Mouse (Mus musculus) regulatory T cell (primary cell): ENCODE results near the gene Gp1ba.

Source experiments
- in situ Hi-C: fragments of 300-600 bp; cut with MboI, MseI; formaldehyde crosslinking; loops from one replicate; pipeline ENCODE4 v1.15.1; 2025; ENCODE audit warnings: high pct_unique_total_duplicates

The Gp1ba gene

DNA sequence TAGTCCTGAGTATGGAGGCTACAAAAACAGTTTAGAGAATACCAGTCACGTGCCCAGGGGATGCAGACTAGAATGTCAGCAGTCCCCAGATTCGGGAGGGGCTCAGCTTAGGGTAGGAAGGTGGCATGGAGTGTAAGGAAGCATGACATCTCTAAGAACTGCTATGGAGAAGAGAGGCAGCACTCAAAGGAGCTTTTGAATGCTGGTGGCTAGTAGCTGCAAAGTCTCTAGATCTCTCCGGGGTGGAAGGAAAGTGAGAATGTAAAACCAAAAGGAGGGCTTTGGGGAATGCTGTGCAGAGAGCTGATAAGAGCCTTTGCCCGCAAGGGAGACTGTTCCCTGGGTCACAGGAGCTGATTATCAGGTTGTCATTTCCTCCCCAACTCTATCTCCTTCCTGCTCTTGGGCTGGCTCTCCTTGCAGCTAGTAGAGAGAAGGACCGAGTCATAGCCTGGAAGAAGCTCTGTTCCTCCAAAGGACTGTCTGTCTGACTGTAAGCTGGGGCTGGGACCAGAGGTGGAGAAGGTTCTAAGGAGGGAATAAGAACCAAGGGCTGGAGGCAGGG lies at the start of gene Gp1ba:
TSS of gene Gp1ba (plus strand) at position 409 of the 565 bp plus-strand sequence.
- in situ Hi-C loops: no loop called here

DNA sequence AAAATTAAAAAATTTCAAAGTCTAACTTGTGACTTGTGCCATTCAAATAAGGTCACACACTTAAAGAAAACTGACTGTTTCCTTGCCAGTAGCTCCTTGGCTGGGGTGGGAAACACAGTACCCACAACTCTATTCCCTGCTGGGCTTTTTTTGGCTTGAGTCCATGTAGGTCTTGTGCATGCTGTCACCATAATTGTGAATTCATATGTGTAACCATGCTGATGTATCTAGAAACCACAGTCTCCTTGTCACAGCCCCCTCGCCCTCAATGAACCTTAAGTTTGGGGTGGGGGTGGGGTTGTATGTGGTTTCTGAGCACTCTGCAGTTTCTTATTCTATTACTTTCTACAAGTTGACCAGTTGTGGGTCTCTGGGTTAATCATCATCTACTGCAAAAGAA lies 47.2 kb upstream of the Gp1ba start:
- in situ Hi-C loops: no loop called here

DNA sequence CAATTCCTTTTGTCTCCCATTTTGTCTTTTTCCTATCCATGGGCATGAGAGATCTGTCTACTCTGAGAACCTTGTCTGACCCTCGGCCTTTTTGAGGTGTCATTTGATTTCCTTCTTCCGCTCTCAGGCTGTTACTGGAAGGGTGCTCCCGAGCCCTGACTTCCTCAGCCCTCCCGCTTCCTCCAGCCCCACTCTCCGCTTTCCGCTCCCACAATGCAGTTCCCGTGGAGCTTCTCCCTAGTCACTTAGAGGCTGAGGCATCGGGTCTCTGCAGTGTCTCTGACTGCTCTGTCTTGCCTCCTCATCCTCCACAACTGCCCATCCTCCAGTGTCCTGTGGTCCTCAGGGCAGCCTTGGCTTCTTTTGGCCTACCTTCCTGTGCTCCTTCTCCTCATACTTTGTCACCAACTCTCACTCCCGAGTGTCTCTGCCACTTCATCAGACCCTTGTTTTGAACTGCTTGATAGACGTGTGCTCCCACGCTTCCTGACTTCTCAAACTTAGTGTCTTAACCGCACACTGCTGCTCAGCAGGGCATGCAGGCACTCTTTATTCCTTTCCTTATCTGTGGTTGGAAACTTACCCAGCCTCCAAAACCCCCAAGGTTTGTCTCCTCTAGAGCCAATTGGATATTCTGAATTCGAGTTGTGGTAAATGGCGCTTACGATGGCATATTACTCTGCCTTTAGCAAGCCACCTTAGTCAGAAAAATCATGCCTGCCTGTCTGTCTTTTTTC lies 44.5 kb upstream of the Gp1ba start:
- in situ Hi-C loops: no loop called here

DNA sequence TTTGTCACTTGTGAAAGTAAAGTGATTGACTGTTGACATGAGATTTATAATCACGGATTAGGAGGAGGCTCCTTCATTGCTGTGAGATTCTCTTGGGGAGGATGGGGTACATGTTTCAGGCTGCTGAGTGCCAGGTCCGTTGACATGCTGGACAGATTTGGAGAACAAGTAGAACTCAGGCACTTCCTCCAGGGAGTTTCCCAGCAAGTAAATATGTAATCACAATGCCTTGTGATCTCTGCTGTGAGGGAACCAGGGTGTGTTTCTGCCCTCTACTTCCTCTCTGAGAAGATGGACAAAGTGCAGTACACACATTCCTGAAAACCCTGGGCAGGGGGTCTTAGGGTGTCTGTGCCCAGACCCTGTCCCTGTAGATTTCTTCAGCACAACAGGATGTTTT lies 43.3 kb upstream of the Gp1ba start:
- in situ Hi-C loops: no loop called here

DNA sequence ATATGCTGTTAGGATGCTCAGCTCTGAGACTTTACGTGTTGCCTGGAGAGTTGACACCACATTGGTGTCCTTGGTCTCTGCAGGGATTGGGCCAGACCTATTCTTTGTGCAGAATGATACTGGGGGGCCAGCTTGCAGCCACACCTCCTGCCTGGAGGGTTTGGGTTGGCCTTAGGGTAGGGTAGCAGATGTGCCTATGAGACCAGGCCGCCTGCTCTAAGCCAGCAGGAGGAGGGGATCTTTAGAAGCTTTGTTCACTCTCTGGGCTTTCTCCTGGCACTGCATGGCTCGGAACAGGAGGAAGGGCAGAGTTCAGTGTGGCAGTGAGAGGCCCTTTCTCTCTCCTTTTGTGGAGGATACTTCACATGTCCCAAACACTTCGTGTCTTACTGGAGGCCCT lies 42.8 kb upstream of the Gp1ba start:
- in situ Hi-C loops: no loop called here

DNA sequence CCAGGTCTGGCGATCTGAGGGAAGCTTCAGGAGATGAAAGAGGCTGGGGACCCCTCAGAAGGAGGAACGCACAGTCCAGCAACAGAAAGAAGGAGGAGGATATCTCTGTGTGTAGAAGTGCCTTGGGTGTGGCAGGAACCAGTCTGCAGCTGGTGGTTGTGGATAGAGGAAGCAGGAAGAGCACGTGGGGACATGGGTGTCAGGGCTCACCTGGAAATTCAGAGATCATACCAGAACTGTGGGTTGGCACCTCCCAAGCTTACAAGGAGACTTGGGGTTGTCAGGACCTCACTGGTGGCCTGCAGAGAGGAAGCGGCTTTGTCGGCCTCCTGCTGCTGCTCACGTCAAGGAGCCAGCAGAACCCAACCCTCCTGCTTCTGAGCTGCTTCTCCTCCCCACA lies 41.6 kb upstream of the Gp1ba start:
- in situ Hi-C loops: no loop called here

DNA sequence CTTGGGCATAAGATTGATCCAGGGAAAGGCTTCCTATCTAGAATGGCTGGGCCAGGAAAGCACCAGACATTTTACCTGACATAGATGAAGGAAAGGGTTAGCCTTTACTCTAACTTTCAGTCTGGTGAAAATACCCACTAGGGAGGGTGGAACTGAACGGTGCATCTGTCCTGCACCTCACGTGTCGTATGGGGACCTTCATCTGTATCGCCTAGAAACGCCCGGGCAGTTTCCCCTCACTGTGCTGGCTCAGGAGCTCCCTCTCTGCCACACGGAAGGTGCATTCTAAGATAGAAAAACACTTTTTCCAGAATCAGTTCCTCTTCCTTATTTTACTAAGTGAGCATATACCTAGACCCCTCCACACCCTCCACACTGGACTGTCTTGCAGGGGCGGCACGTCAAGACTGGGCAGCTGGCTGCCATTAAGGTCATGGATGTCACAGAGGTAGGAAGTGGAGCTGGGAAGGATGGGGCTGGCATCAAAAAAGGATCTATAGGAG lies 40.4 kb upstream of the Gp1ba start:
- in situ Hi-C loops: no loop called here

DNA sequence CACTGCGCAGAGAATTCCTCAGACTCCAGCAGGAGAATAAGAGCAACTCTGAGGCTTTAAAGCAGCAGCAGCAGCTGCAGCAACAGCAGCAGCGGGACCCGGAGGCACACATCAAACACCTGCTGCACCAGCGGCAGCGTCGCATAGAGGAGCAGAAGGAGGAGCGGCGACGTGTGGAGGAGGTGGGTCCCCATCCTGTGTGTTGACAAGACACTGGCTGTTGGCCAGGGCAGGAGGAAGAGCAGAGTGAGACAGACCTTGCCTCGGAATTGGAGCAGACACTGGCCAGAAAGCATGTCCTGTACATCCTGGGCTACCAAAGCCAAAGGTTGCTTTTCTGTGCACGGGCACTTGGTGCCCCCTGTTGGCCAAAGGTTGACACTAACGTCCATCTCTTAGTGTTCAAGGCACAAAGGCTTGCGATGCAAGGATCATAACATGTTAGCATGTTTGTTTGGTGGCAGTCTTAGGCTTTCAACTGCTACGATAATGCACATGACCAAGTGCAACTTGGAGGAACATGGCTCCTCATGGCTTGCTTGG lies 33.8 kb upstream of the Gp1ba start:
- in situ Hi-C loops: loop anchor here (10.0 kb wide), 1 partner anchor 170 kb away; the partner anchor contains the start of gene Arrb2

DNA sequence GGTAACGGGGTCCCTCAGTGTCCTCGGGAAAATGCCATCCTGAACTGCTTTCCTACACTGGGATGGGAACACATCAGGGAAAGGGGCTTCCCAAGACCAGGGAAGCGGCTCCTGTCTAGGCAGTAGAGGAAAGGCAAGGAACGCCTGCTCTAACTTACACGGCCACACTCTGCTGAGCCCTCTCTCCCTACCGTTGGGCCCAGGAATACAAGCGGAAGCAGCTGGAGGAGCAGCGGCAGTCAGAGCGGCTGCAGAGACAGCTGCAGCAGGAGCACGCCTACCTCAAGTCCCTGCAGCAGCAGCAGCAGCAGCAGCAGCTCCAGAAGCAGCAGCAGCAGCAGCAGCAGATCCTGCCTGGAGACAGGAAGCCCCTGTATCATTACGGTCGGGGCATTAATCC lies 32.2 kb upstream of the Gp1ba start:
- in situ Hi-C loops: loop anchor here (10.0 kb wide), 1 partner anchor 172 kb away; the partner anchor contains the start of gene Arrb2

DNA sequence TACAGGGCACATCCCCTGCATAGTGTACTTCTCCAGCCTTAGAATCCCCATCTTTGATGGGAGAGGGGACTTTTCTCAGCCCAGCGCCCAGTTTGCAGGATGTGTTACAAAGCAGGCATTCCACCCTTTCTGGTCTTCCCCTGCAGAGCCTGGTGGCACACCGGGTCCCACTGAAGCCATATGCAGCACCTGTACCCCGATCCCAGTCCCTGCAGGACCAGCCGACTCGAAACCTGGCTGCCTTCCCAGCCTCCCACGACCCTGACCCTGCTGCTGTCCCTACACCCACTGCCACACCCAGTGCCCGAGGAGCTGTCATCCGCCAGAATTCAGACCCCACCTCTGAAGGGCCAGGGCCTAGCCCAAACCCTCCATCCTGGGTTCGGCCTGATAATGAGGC lies 31.3 kb upstream of the Gp1ba start:
- in situ Hi-C loops: loop anchor here (10.0 kb wide), 1 partner anchor 173 kb away; the partner anchor contains the start of gene Arrb2

DNA sequence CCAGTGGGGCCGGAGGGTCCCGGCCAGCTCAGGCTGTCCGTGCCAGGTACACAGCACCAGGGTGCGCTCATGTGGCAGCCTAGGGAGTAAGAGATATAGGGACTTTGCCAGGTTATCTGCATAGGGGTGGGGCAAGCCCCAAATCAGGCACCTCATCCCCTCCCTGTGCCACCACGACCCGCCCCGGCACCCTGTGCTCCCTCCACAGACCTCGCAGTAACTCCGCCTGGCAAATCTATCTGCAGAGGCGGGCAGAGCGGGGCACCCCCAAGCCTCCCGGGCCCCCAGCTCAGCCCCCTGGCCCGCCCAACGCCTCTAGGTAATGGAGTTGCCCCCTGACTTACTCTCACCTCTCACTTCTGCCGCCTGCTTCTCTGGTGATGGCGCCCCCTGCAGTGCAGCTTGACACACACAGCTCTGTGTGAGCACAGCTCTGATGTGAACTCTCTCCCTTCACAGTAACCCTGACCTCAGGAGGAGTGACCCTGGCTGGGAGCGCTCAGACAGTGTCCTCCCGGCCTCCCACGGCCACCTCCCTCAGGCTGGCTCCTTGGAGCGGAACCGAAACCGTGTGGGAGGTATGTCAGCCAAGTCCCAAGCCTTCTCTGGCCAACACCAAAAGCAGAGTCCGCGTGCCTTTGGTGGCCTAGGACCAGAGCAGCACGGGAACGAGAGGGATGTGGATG lies 30.4 kb upstream of the Gp1ba start:
- in situ Hi-C loops: loop anchor here (10.0 kb wide), 1 partner anchor 174 kb away; the partner anchor contains the start of gene Arrb2

DNA sequence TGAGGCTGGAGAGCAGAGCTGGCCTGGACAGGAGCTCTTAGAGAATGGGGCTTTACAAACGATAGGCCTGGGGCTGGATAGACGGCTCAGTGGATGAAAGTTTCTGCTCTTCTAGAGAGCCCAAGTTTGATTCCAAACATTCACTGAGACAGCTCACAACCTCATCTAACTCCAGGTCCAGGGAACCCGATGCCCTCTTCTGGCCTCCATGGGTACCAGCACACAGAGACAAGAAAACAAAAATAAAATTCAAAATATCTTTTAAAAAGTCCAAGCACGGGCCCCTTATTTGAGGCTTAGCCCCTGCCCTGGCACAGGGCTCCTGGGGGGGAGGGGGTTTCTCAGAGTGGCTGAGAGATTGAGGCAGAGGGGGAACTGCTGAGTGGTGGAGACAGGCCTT lies 28.2 kb upstream of the Gp1ba start:
- in situ Hi-C loops: loop anchor here (5.0 to 10.0 kb wide), 2 partner anchors 86 to 198 kb away; partner anchors contain the start of genes Pelp1 and Psmb6

DNA sequence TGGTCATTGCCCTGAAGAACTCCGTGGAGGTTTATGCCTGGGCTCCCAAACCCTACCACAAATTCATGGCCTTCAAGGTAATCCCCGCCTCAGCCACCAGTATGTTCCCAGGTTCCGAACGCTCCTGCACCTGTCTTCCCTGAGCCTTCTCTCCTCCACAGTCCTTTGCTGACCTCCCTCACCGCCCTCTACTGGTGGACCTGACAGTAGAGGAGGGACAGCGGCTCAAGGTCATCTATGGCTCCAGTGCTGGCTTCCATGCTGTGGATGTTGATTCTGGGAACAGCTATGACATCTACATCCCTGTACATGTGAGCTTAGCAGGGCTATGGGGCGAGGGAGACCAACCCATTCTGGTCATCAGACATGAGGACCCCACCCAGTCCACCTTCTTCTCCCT lies 26.4 kb upstream of the Gp1ba start:
- in situ Hi-C loops: loop anchor here (5.0 to 10.0 kb wide), 2 partner anchors 88 to 200 kb away; partner anchors contain the start of genes Pelp1 and Psmb6

DNA sequence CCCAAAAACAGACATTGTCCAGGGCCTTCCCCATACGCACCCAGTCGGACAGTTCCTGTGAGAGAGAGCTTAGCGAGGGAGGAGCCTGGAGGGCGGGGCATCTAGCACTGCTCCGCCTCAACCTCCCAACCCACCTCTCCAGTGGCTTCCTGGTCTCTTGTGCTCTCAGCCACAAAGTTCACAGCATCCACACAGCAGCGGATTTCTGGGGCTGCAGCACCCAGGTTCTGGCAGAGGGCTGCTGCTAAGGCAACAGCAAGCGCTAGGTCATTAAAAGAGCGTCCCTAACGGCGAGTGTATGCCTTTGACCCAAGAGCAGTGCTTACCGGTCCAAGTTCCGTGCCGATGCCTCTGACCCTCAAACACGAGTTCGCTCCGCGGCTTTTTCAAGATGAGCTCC lies 23.8 kb upstream of the Gp1ba start:
- in situ Hi-C loops: loop anchor here (10.0 kb wide), 1 partner anchor 90 kb away; the partner anchor contains the start of gene Psmb6

DNA sequence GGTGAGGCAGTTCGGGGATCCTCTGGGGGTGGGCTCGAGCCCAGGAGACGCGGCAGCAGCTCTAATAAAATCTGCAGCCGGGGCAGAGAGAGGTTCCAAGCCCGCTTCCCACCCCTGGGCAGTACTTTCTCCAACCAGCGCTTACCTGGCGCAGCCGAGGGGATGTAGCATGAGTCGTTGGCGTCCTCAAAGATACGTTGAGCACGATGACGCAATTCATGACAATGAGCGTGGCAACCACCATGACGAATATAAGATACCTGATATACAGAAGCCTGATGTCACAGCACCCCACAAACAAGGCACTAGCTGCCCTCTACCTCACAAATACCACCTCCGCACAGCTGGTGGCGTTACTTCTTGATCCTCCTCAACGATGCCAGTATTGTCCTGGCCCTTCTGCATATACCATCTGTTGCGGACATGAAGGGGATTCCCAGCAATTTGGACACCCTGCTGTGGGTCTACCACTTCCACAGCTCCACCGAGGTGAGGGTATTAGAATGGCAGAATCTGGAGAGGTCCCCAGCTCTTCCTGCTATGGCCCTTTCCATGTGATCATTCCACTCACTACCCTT lies 23.3 kb upstream of the Gp1ba start, which contains the start of gene 4930544D05Rik:
TSS of gene 4930544D05Rik (plus strand) at position 333 of the 578 bp plus-strand sequence.
- in situ Hi-C loops: loop anchor here (10.0 kb wide), 1 partner anchor 91 kb away; the partner anchor contains the start of gene Psmb6

DNA sequence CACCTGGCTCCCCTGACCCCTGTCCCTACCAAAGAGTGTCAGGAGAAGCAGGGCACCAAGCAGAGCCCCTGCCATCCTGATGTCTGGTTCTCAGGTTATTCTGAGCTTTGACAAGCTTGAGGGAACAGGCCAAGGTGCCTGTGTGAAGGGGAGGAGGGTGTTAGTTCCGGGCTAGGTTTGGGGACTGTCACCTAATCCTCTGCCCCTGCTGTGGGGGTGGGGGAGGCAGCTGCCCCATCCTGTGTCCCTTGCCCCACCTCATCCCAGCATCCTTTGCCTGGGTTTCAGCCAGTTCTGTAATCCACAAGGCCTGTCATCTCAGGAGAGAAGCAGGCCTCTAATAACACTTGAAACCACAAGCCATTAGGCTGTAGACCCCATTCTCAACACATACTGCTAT lies 19.8 kb upstream of the Gp1ba start, which contains the start of gene Chrne:
TSS of gene Chrne (minus strand) at position 116 of the 400 bp plus-strand sequence.
- in situ Hi-C loops: loop anchor here (10.0 kb wide), 1 partner anchor 94 kb away; the partner anchor contains the start of gene Psmb6

DNA sequence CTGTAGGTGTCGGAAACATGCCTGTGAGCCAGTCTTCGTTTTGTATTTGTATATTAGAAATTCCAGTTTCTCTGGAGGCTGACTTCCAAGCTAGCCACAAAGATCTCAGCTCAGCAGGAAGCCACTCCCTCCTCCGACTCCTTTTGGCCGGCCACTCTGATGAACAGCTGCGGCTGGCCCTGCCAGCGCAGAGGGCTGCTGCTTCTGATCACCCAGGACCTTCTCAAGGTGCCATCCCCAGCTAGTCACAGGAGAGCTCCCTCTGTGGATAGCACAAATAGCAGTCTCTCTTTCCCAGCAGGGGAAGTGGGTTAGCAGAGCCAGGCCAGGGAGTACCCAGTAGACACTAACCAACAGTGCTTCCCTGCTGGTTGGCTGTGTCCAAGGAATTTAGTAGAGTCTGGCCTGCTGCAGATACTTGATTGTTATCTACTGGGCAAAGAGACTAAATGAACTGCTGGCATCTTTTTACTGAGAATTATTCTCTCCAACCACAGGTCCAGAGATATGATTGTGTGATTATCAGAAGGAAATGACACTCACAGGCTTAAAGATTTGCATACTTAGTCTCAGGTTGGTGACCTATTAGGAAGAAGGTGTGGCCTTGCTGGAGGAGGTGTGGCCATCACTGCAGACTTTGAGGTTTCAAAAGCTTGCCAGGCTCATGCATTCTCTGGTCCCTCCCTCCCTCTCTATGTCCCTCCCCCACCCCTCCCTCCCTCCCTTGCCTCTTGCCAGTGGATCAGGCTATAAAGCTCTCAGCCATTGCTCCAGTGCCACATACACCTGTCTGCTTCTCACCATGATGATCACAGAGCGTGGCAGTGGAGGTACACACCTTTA lies 16.7 kb upstream of the Gp1ba start:
- in situ Hi-C loops: no loop called here

DNA sequence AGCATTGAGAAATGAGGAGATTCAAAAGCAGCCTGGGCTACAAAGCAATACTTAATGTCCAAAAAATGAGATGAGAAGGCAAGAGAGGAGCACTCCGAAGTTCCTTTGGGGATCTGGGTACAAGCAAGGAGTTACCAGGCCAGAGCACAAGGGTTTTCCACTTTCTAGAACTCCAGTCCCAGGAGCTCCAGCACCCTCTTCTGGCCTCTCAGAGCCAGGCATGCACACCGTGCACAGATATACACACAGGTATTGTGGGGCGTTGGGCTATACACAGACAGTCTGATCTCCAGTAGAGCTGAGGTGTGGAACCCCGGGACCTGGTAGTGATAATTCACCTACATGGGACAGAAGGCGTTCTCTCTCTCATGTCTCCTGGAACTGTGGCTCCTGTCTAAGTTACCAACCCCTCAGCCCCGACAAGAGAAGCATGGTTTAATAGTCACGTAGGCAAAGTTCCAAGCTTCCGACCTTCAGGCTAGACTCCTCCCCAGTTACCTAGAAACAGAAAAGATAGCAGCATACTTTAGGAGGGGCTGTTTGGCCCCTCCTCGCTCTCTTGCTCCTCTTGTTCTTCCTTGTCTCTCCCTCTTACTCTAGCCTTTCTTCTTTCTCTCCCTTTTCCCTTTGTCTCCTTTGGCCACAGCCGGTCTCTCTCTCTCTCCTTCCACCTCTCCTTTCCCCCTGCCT lies 15.7 kb upstream of the Gp1ba start:
- in situ Hi-C loops: no loop called here

DNA sequence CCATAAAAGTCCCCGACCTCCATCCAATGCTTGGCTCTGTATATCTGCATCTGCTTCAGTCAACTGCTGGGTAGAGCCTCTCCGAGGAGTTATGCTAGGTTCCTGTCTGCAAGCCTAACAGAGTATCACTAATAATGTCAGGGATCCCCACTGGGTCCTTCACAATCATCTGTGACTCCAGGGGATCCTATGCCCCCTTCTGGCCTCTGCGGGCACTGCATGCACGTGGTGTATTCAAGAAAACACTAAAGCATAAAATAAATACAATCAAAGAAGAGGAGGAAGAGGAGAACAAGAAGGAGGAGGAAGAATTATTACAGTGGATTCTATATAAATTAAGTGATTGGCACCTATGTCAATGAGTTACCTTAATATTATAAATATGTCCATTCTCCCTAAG lies 13.4 kb upstream of the Gp1ba start:
- in situ Hi-C loops: no loop called here

DNA sequence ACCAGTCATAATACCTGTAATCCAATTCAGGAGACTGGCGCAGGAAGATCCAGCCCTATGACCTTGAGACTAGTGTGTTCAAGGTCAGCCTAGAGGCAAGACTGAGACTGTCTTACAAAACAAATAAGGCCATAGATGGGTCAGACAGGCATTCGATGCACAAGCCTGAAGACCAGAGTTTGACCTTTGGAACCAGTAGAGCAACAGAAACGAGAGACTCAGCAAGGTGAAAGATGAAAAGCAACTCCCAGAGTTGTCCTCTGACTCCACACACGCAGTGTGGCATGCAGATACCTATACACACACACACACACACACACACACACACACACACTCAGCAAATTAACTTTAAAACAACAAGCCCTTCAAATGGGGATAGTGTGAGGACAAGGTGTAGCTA lies 12.0 kb upstream of the Gp1ba start:
- in situ Hi-C loops: no loop called here
